Mouse (Mus musculus) liver, adult 2 months (tissue): Measurements from ENCODE around the gene Ubr4. TPM values are rescaled to one million over a fixed set of nuclear protein-coding genes. Genes with fewer than 3 reads are reported as not detected.

Experiments used
- DNase-seq: peaks from one replicate; pipeline ENCODE4 v3.0.0-alpha.2; 2011; ENCODE audit warnings: low read depth, low spot score; ENCODE audit errors: extremely low read depth
- H3K27ac ChIP-seq: fragments of 200-500 bp; replicated peaks from 2 replicates; pipeline ENCODE4 v1.5.1; 2012; ENCODE audit warnings: low read depth, mild to moderate bottlenecking, control low read depth, inconsistent platforms, low read length; ENCODE audit not compliant: insufficient read depth
- H3K27me3 ChIP-seq: fragments of 200-500 bp; 2 replicates; pipeline ENCODE4 v1.6.1; 2012; ENCODE audit warnings: mild to moderate bottlenecking, moderate library complexity, low read length, inconsistent platforms; ENCODE audit not compliant: control insufficient read depth, insufficient read depth
- H3K36me3 ChIP-seq: fragments of 200-500 bp; 2 replicates; pipeline ENCODE4 v1.6.1; 2012; ENCODE audit warnings: low read length, inconsistent platforms; ENCODE audit not compliant: control insufficient read depth, insufficient read depth
- H3K4me1 ChIP-seq: fragments of 200-500 bp; 2 replicates; pipeline ENCODE4 v1.6.1; 2011; ENCODE audit warnings: low read length; ENCODE audit not compliant: control insufficient read depth, insufficient read depth
- H3K4me3 ChIP-seq: fragments of 200-500 bp; 2 replicates; pipeline ENCODE4 v1.5.1; 2011; ENCODE audit warnings: low read depth, mild to moderate bottlenecking, control low read depth, low read length, moderate library complexity; ENCODE audit not compliant: insufficient read depth
- H3K79me2 ChIP-seq: fragments of 200-500 bp; 2 replicates; pipeline ENCODE4 v1.6.1; 2012; ENCODE audit warnings: inconsistent platforms, mild to moderate bottlenecking, low read length, moderate library complexity; ENCODE audit not compliant: control insufficient read depth, insufficient read depth
- H3K9ac ChIP-seq: fragments of 200-500 bp; 2 replicates; pipeline ENCODE4 v1.6.1; 2012; ENCODE audit warnings: low read depth, mild to moderate bottlenecking, control low read depth, inconsistent platforms, low read length
- CTCF ChIP-seq: fragments of 200-500 bp; IDR thresholded peaks from 2 replicates; pipeline ENCODE4 v1.5.1; 2011; ENCODE audit warnings: low read depth, low read length, control low read depth
- POLR2A ChIP-seq: fragments of 200-500 bp; IDR thresholded peaks from 2 replicates; pipeline ENCODE4 v1.6.1; 2011; ENCODE audit warnings: low read length, control low read depth; ENCODE audit not compliant: insufficient read depth; ENCODE audit errors: extremely low read depth
- WGBS: fragments of 180-500 bp; shearing (Covaris S2); methylation state at CpG from one replicate; pipeline ENCODE4 v1.1.7; 2018; 5-methylcytosine and 5-hydroxymethylcytosine counted together
- polyA plus RNA-seq: library from polyadenylated mRNA; depleted of rRNA; stranded (reverse); fragments of >200 nt; gene quantifications from 2 replicates; pipeline ENCODE4 v1.2.3, GENCODE M21; 2012; rRNA removed
- total RNA-seq: library from RNA; depleted of rRNA; stranded (reverse); fragments of >200 nt; gene quantifications from 2 replicates; pipeline ENCODE4 v1.2.3, GENCODE M21; 2014; rRNA removed

The Ubr4 gene
- total RNA-seq, result 56.7 and 94.2 TPM in 2 replicates
- 109 and 149 TPM in 2 replicates for polyA plus RNA-seq

DNA sequence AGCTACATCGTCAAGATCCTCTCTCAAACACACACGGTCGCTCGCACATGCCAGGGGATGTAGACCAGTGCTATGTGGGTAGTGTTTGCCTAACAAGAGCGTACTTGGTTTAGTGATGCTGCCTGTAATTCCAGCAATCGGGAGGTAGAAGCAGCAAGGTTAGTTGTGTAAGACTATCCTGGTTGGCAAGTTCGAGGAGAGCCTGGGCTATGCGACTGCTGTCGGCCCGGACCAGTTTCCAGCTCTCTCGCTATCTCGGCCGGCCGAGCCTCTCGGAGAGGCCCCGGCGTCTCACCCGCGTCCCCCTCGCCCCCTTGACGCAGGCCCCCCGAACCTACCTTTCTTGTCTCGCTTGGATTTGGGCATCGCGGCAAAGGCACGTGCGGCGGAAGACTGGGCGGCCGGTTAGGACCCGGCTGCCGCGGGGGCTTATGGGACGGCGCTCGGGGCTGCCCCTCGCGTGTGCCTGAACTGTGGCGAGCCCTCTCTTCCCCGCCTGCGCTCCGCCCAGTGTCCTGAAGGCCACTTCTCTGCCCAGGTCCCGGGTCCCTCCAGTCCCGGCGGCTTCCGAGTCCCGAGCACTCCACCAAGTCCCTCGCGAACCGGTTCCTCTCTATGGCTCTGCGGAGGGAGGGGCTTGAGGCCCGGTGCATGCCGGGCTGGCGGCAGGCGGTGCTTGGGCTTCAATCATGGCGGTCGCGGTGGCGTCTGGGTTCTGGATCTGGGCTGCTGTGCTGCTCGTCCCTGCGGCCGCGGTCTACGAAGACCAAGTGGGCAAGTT lies at the start of gene Ubr4, which contains the start of the genes Mrto4 and Emc1:
TSS of gene Ubr4 (plus strand) at position 679 of the 781 bp plus-strand sequence.
TSS of gene Mrto4 (minus strand) at position 646 of the 781 bp plus-strand sequence.
TSS of gene Emc1 (plus strand) at position 657 of the 781 bp plus-strand sequence.
- peak within 1 kb of the TSS; percentile 93 for H3K27ac ChIP-seq
- peaks cover 15% of the 10 kb centered on the region; the same call in 1 of the 2 replicates for H3K79me2 ChIP-seq
- under 1% methylated on average over 63 of the region's 64 CpGs for WGBS
- H3K36me3 ChIP-seq, result peaks cover 4% of the 10 kb centered on the region; the same call in 1 of the 2 replicates
- H3K27me3 ChIP-seq, result no peaks in the 10 kb centered on the region
- peak within 1 kb of the TSS; percentile 88 for H3K9ac ChIP-seq
- no peak for TF ChIP-seq CTCF
- peak; percentile 41; the same call in 1 of the 2 replicates for TF ChIP-seq POLR2A
- H3K4me3 ChIP-seq, result peak within 1 kb of the TSS; percentile 61
- peaks cover 13% of the 10 kb centered on the region for H3K4me1 ChIP-seq
- peak; percentile 72 for DNase-seq

DNA sequence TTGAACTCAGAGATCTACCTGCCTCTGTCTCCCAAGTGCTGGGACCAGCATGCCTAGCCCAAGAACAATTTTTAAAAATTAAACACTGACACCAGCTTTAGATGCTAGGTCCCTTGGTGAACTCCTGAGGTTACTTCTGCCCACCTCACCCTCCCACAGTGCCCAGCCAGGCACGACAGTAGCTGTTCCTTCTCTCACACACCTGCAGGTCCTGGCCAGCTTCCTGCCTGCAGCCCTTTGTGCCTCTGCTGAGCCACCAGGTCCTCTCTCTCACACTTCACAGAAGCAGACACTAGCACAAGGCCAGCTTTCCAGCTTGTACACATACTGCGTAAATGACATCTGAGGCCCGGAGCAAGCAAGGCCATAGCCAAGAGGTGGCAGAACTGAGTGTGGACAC lies 46.9 kb upstream of the Ubr4 start:
- Histone ChIP-seq H3K4me3 (no peak overlapping the region), H3K27ac (no peak overlapping the region), H3K27me3 (no peaks in the 10 kb centered on the region), H3K9ac (no peak overlapping the region), H3K79me2 (peaks cover 12% of the 10 kb centered on the region; the same call in 1 of the 2 replicates), H3K36me3 (no peaks in the 10 kb centered on the region; the same call in 1 of the 2 replicates), H3K4me1 (peaks cover 11% of the 10 kb centered on the region)
- 91% methylated on average over 3 of the region's 3 CpGs for WGBS
- TF ChIP-seq POLR2A, result no peak
- no peak for TF ChIP-seq CTCF
- no peak for DNase-seq

DNA sequence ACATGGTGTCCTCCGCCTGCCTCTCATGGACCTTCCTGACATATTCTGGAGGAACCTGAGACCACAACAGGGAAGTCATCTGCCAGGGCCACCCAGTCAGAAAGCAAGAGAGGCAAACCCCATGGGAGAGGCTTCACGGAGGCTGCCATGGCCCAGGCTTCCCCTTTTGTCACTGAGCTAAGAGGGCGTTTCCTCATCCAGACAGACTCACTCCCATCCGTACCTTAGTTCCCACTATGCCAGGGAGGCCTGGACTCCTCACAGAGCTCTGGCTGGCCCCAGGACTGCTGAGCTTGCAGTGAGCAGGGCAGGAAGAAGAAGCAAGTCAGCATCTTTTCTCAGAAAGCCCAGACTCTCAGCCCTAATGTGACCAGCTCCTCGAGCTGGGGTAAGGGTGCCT lies 44.5 kb upstream of the Ubr4 start:
- Histone ChIP-seq H3K36me3 (no peaks in the 10 kb centered on the region), H3K27me3 (no peaks in the 10 kb centered on the region), H3K4me3 (no peak overlapping the region), H3K79me2 (peaks cover 12% of the 10 kb centered on the region; the same call in 1 of the 2 replicates), H3K27ac (no peak overlapping the region), H3K9ac (no peak overlapping the region), H3K4me1 (peaks cover 14% of the 10 kb centered on the region)
- DNase-seq, result no peak
- no peak for TF ChIP-seq CTCF
- TF ChIP-seq POLR2A, result no peak
- 86% methylated on average over 5 of the region's 5 CpGs for WGBS

DNA sequence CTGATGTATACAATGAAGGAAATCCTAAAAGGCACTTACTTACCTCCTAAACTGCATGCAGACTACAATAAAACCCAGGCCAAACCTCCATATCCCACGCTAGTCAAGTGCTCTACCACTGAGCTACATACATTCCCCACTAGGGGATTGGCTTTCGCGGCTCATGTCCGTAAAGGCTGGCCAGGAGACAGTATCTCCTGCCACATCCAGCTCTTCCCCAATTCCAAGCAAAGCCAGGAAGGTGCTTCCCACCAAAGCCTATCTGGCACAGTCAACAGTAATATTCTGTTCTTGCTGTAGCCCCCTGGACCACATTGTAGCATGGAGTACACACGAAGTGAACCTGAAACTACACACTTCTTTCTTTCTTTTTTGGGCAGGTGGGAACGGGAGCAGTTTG lies 42.8 kb upstream of the Ubr4 start:
- TF ChIP-seq POLR2A, result no peak
- no peak for TF ChIP-seq CTCF
- Histone ChIP-seq H3K36me3 (no peaks in the 10 kb centered on the region; the same call in 1 of the 2 replicates), H3K79me2 (peaks cover 12% of the 10 kb centered on the region; the same call in 1 of the 2 replicates), H3K27ac (no peak overlapping the region), H3K9ac (peak overlapping the region; percentile 76; the same call in 1 of the 2 replicates), H3K27me3 (no peaks in the 10 kb centered on the region), H3K4me3 (peak overlapping the region; percentile 75), H3K4me1 (peaks cover 14% of the 10 kb centered on the region)
- no peak for DNase-seq
- 27% methylated on average over 6 of the region's 6 CpGs for WGBS

DNA sequence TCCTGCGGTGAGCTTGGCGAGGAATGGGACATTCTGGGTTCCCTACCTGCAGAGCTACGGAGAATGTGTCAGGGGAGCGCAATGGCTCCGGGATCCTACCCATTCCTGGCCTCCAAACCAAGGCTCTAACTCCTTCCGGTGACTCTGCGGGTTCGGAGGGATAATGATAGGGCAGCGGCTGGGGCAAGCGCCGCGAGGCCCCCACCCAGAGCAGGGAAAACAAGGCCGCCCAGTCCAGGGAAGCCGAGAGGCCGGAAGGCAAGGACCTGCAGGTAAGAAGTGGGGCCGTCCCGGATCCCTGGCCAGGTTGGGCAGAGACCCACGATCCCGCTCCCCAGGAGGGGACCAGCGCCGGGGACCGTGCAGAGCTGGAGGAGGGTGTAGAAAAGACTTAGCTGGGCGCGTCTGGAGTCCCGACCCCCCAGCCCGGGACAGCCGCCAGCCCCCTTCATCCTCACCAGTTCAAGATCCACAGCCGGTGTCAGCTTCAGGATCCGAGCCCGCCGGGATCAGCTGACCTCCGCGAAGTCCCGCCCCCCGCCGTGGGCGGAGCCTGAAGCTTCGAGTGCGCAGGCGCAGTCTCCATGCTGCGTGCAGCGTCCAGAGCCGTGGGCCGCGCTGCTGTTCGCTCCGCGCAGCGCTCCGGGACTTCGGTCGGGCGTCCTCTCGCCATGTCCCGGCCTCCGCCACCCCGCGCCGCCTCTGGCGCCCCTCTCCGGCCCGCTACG lies 42.1 kb upstream of the Ubr4 start, which contains the start of the genes Pqlc2 and Akr7a5:
TSS of gene Pqlc2 (minus strand) at position 538 of the 728 bp plus-strand sequence.
TSS of gene Akr7a5 (plus strand) at position 574 of the 728 bp plus-strand sequence.
- under 1% methylated on average over 63 of the region's 63 CpGs for WGBS
- DNase-seq, result peak; percentile 78
- peak; percentile 96 for TF ChIP-seq POLR2A
- no peak for TF ChIP-seq CTCF
- peaks cover 14% of the 10 kb centered on the region for H3K4me1 ChIP-seq
- peaks cover 12% of the 10 kb centered on the region; the same call in 1 of the 2 replicates for H3K79me2 ChIP-seq
- H3K36me3 ChIP-seq, result peaks cover 5% of the 10 kb centered on the region; the same call in 1 of the 2 replicates
- H3K4me3 ChIP-seq, result peak within 1 kb of the TSS; percentile 75
- H3K9ac ChIP-seq, result peak within 1 kb of the TSS; percentile 91
- peak within 1 kb of the TSS; percentile 83 for H3K27ac ChIP-seq
- no peaks in the 10 kb centered on the region for H3K27me3 ChIP-seq
